In genomic region chr16:37812474-37812886, GRCm38 (mm10) we compare ENCODE assay signal across 8 mouse cellular contexts. TPM values are rescaled to one million over a fixed set of nuclear protein-coding genes. Genes with fewer than 3 reads are reported as not detected.
DNase-seq lines count a peak whose midpoint lies in the region; ATAC-seq and TF ChIP-seq lines count a peak whose summit lies in the region.

No protein-coding gene starts in this region.

- no peak for ATAC-seq in midbrain, embryonic 11.5 days (ENCODE audit: low FRiP score)
- peak; percentile 93 for ATAC-seq in cerebellum, adult (ENCODE audit: insufficient number of reproducible peaks, low FRiP score, low TSS enrichment)

- no peak for TF ChIP-seq POLR2A in heart, adult 2 months (IDR thresholded peaks at IDR 0.05; ENCODE audit: insufficient read depth, low read depth, low read length)
- TF ChIP-seq POLR2A in kidney, adult 2 months (IDR thresholded peaks at IDR 0.05; ENCODE audit: low read depth, low read length), result no peak
- TF ChIP-seq POLR2A in olfactory bulb, adult 2 months (IDR thresholded peaks at IDR 0.05; ENCODE audit: insufficient read depth, low read depth, low read length), result no peak

- peak overlapping the region; percentile 43; the same call in 1 of the 2 replicates for H3K27ac ChIP-seq in midbrain, embryonic 10.5 days (replicated peaks)
- H3K27ac ChIP-seq in midbrain, embryonic 11.5 days (ENCODE audit: low read depth, low read length), result no peak overlapping the region
- H3K27ac ChIP-seq in heart, adult 2 months, result peak overlapping the region; percentile 56
- peak overlapping the region; percentile 57; the same call in 1 of the 2 replicates for H3K27ac ChIP-seq in kidney, adult 2 months (ENCODE audit: insufficient read depth, low read depth, low read length)
- peak overlapping the region; percentile 52 for H3K27ac ChIP-seq in olfactory bulb, adult 2 months (ENCODE audit: insufficient read depth, low read depth, low read length)

- WGBS in midbrain, embryonic 10.5 days, result 68% methylated on average over 9 of the region's 9 CpGs
- 64% methylated on average over 9 of the region's 9 CpGs for WGBS in midbrain, embryonic 11.5 days
- 17% methylated on average over 9 of the region's 9 CpGs for WGBS in heart, adult 2 months
- 31% methylated on average over 9 of the region's 9 CpGs for WGBS in kidney, adult 2 months
- WGBS in olfactory bulb, adult 2 months, result 60% methylated on average over 9 of the region's 9 CpGs

- peaks cover 23% of the 10 kb centered on the region for H3K36me3 ChIP-seq in midbrain, embryonic 10.5 days
- no peaks in the 10 kb centered on the region for H3K36me3 ChIP-seq in midbrain, embryonic 11.5 days (ENCODE audit: control insufficient read depth, insufficient read depth, low read length)
- H3K36me3 ChIP-seq in heart, adult 2 months (ENCODE audit: control insufficient read depth, insufficient read depth, low read length), result peaks cover 7% of the 10 kb centered on the region
- no peaks in the 10 kb centered on the region for H3K36me3 ChIP-seq in kidney, adult 2 months (ENCODE audit: control insufficient read depth, insufficient read depth, low read length)

- intact Hi-C loops in heart, adult 2 months (cut with DNase I), result loop anchor here (1.0 to 10.0 kb wide), 2 partner anchors 128 to 278 kb away; partner anchors contain the start of genes Gtf2e1 and Rabl3
- intact Hi-C loops in left cerebral cortex, postnatal 36 days (cut with DNase I), result loop anchor here (2.0 to 5.0 kb wide), 3 partner anchors 55 to 128 kb away; partner anchors contain the start of gene Lrrc58

- no peaks in the 10 kb centered on the region for H3K79me2 ChIP-seq in heart, adult 2 months (replicated peaks; ENCODE audit: control insufficient read depth, insufficient read depth, low read length)

- H3K9ac ChIP-seq in midbrain, embryonic 11.5 days (ENCODE audit: low read length), result no peak overlapping the region
- no peak overlapping the region for H3K9ac ChIP-seq in heart, adult 2 months (ENCODE audit: low read depth, low read length)

- no peak for DNase-seq in midbrain, embryonic 10.5 days (ENCODE audit: low spot score)
- DNase-seq in midbrain, embryonic 11.5 days (ENCODE audit: low spot score, missing footprints), result no peak
- peak in 1 of 2 experiments; percentile 41 for DNase-seq in heart, adult 2 months
- peak; percentile 74 for DNase-seq in kidney, adult 2 months
- peak; percentile 57 to 62 for DNase-seq in left cerebral cortex, postnatal 36 days (ENCODE audit: low spot score in 2 of 2)
- no peak for DNase-seq in urinary bladder, postnatal 4 days (ENCODE audit: low spot score in 2 of 2)

- H3K9me3 ChIP-seq in midbrain, embryonic 10.5 days (replicated peaks), result no peaks in the 10 kb centered on the region
- no peaks in the 10 kb centered on the region for H3K9me3 ChIP-seq in midbrain, embryonic 11.5 days (ENCODE audit: control insufficient read depth, low read length)

- H3K27me3 ChIP-seq in midbrain, embryonic 10.5 days (ENCODE audit: low read depth, poor library complexity, severe bottlenecking), result no peaks in the 10 kb centered on the region
- no peaks in the 10 kb centered on the region for H3K27me3 ChIP-seq in midbrain, embryonic 11.5 days (ENCODE audit: control insufficient read depth, insufficient read depth, low read length)
- H3K27me3 ChIP-seq in heart, adult 2 months (ENCODE audit: control insufficient read depth, insufficient read depth, low read length), result no peaks in the 10 kb centered on the region
- no peaks in the 10 kb centered on the region for H3K27me3 ChIP-seq in kidney, adult 2 months (replicated peaks; ENCODE audit: control insufficient read depth, insufficient read depth, low read length)

- peak; percentile 75; the same call in 1 of the 2 replicates for TF ChIP-seq EP300 in heart, adult 2 months (IDR thresholded peaks at IDR 0.05; ENCODE audit: insufficient read depth, low read depth, low read length)

- H3K4me3 ChIP-seq in midbrain, embryonic 10.5 days, result no peak overlapping the region
- H3K4me3 ChIP-seq in midbrain, embryonic 11.5 days (ENCODE audit: low read depth, low read length), result no peak overlapping the region
- no peak overlapping the region for H3K4me3 ChIP-seq in heart, adult 2 months
- H3K4me3 ChIP-seq in kidney, adult 2 months (ENCODE audit: insufficient read depth, low read depth, low read length), result no peak overlapping the region
- no peak overlapping the region for H3K4me3 ChIP-seq in olfactory bulb, adult 2 months (ENCODE audit: insufficient read depth, low read depth, low read length)

- peak; percentile 77 for TF ChIP-seq CTCF in heart, adult 2 months (IDR thresholded peaks at IDR 0.05)
- peak; percentile 44; the same call in 1 of the 2 replicates for TF ChIP-seq CTCF in kidney, adult 2 months (conservative IDR thresholded peaks at IDR 0.05; ENCODE audit: insufficient read depth, insufficient read length, low read depth, low read length)
- no peak for TF ChIP-seq CTCF in olfactory bulb, adult 2 months (IDR thresholded peaks at IDR 0.05; ENCODE audit: insufficient read depth, low read depth, low read length)

- H3K4me2 ChIP-seq in midbrain, embryonic 11.5 days, result no peak overlapping the region

- H3K4me1 ChIP-seq in midbrain, embryonic 10.5 days, result peaks cover 55% of the 10 kb centered on the region
- peaks cover 21% of the 10 kb centered on the region for H3K4me1 ChIP-seq in midbrain, embryonic 11.5 days (ENCODE audit: control insufficient read depth, insufficient read depth, low read length)
- peaks cover 21% of the 10 kb centered on the region for H3K4me1 ChIP-seq in heart, adult 2 months (ENCODE audit: control insufficient read depth, insufficient read depth, low read length)
- peaks cover 23% of the 10 kb centered on the region for H3K4me1 ChIP-seq in kidney, adult 2 months (ENCODE audit: control insufficient read depth, insufficient read depth, low read length)
- peaks cover 24% of the 10 kb centered on the region for H3K4me1 ChIP-seq in olfactory bulb, adult 2 months (ENCODE audit: control insufficient read depth, insufficient read depth, low read length)

RNA-seq across cellular contexts. Expression of gene Fstl1, which starts 35.8 kb away (rescaled TPM):
- 168 and 195 TPM in 2 replicates for polyA plus RNA-seq in midbrain, embryonic 10.5 days (2016; fragmentation: Nextera tagmentation; extraction: Ambion mirVana)
- 199 and 211 TPM in 2 replicates for polyA plus RNA-seq in midbrain, embryonic 11.5 days (2014; fragmentation: Nextera tagmentation; extraction: Ambion mirVana)
- total RNA-seq in heart, adult 2 months (2021), result 10 to 100 TPM; 43.6 to 57.6 TPM
- polyA plus RNA-seq in heart, adult 2 months (2012; rRNA removed), result 39.7 and 68.4 TPM in 2 replicates
- polyA plus RNA-seq in kidney, adult 2 months (2012; rRNA removed), result 21.3 and 25.8 TPM in 2 replicates
- total RNA-seq in left cerebral cortex, postnatal 36 days (2021), result 10 to 100 TPM; 28.6 to 32.6 TPM
- polyA plus RNA-seq in olfactory bulb, adult 2 months (2012; ENCODE audit: insufficient read depth, insufficient read length, low replicate concordance, missing spikeins), result not detected in 2 replicates

RNA-seq across cellular contexts. Expression of gene Gm36028, which starts 48.5 kb away (rescaled TPM):
- polyA plus RNA-seq in midbrain, embryonic 10.5 days (2016; fragmentation: Nextera tagmentation; extraction: Ambion mirVana), result 0.25 and 0.34 TPM in 2 replicates
- polyA plus RNA-seq in midbrain, embryonic 11.5 days (2014; fragmentation: Nextera tagmentation; extraction: Ambion mirVana), result 0.12 and 0.15 TPM in 2 replicates
- total RNA-seq in heart, adult 2 months (2021), result 1 to 10 TPM; 1.0 TPM
- polyA plus RNA-seq in heart, adult 2 months (2012; rRNA removed), result 0.10 and 0.35 TPM in 2 replicates
- 1.5 and 1.8 TPM in 2 replicates for polyA plus RNA-seq in kidney, adult 2 months (2012; rRNA removed)
- not detected for total RNA-seq in left cerebral cortex, postnatal 36 days (2021)
- not detected in 2 replicates for polyA plus RNA-seq in olfactory bulb, adult 2 months (2012; ENCODE audit: insufficient read depth, insufficient read length, low replicate concordance, missing spikeins)

RNA-seq across cellular contexts. Expression of gene Lrrc58, which starts 55.7 kb away (rescaled TPM):
- 52.5 and 53.3 TPM in 2 replicates for polyA plus RNA-seq in midbrain, embryonic 10.5 days (2016; fragmentation: Nextera tagmentation; extraction: Ambion mirVana)
- 49.8 and 53.1 TPM in 2 replicates for polyA plus RNA-seq in midbrain, embryonic 11.5 days (2014; fragmentation: Nextera tagmentation; extraction: Ambion mirVana)
- 10 to 100 TPM; 64.4 to 83.5 TPM for total RNA-seq in heart, adult 2 months (2021)
- 11.8 and 21.1 TPM in 2 replicates for polyA plus RNA-seq in heart, adult 2 months (2012; rRNA removed)
- polyA plus RNA-seq in kidney, adult 2 months (2012; rRNA removed), result 23.3 and 25.9 TPM in 2 replicates
- 100 to 1,000 TPM in 1 of 2 experiments, 10 to 100 TPM in 1; 97.3 to 105 TPM for total RNA-seq in left cerebral cortex, postnatal 36 days (2021)
- polyA plus RNA-seq in olfactory bulb, adult 2 months (2012; ENCODE audit: insufficient read depth, insufficient read length, low replicate concordance, missing spikeins), result 87.2 TPM in 1 of 2 replicates, not detected in the other

Comparison
In these comparisons a context has a peak if more than half of its experiments do, and no peak if none do; other contexts are left out.
1. DNase-seq: peak in kidney, adult 2 months (single experiment) and left cerebral cortex, postnatal 36 days (2 of 2); none in midbrain, embryonic 10.5 days (single experiment), midbrain, embryonic 11.5 days (single experiment) and urinary bladder, postnatal 4 days (0 of 2).
2. RNA of gene Fstl1, which starts 35.8 kb away (polyA plus RNA-seq): 199 to 211 TPM in midbrain, embryonic 11.5 days, 168 to 195 TPM in midbrain, embryonic 10.5 days, 39.7 to 68.4 TPM in heart, adult 2 months and 21.3 to 25.8 TPM in kidney, adult 2 months; not detected in olfactory bulb, adult 2 months; every median in the first group is over 10 times any median in the second.